Mouse (Mus musculus) lung, postnatal 4 days (tissue): ENCODE results near the gene Abtb1.

ENCODE experiments used
- DNase-seq, 2 experiments: peaks; one replicate each; pipeline ENCODE4 v3.0.0; 2021

The Abtb1 gene

GRCm38 (mm10) chr6:88841781-88842689, at the start of gene Abtb1:
Gene Abtb1 (minus strand): TSS chr6:88841984.
- peak; percentile 100 for DNase-seq

- DNase-seq, result no peak
These were observed 49.0 kb upstream of the Abtb1 start for GRCm38 (mm10) chr6:88890832-88891231.

GRCm38 (mm10) chr6:88889410-88890042, 47.7 kb upstream of the Abtb1 start:
- no peak for DNase-seq

DNA sequence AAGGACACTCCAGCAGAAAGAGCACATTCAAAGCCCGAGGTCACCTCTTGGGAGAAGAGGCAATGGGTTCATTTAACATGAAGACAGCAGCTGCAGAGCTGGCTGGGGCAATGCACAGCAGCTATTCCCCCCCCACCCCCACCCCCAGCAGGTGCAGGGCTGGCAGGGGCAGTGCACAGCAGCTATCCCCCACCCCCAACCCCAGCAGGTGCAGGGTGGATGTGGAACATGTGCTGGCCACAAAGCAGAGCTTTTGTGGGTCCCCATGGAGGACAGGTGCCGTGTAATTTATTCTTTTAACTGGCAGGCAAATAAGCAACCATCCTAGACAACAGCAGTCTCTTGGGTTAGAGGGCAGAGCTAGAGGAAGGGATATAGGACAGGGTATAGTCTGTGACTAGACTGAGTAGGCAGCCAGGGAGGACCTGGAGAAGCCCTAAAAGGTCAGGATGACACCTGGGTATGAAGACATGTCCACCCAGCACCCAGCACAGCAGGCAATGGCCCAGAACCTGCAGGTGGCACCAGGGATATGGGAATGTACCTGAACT, 44.7 kb upstream of the Abtb1 start:
- no peak for DNase-seq

GRCm38 (mm10) chr6:88885644-88886416, 44.0 kb upstream of the Abtb1 start:
- DNase-seq, result no peak

GRCm38 (mm10) chr6:88884690-88885089, 42.9 kb upstream of the Abtb1 start:
- DNase-seq, result no peak

DNA sequence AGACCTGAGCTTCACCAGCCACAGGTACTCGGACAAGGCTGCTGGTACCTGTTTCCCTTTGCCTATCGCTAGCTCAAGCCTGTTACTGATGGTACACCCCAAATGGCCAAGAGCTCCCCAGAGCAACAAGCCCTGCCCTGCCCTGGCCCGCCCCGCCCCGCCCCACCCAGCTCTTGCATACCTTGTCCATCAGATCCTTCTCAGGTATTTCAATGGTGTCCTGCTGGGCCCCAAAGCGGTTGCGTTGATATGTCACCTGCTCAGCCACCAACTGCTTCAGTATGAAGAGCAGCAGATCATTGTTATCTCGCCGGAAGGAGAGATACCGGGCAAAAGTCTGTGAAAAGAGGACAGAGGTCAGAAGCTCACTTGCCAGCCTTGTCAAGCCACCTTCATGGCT, 42.4 kb upstream of the Abtb1 start:
- no peak for DNase-seq

DNA sequence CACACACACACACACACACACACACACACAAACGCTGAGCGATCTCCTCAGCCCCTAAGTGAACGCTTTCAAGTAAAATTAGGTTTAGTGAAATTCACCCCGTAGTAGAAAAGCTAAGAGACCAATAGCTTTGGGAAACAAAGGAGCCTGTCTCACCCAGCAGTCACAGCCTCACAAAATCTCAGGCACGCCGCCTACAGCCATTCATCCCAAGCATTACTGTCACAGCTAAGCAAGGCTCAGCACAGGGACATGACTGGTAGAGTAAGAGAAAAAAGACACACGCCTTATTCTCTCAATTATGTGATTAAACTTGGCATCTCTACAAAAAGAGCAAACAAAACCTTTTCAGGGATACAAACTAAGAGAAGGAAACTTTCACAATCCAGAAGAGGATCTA, 39.5 kb upstream of the Abtb1 start:
- no peak for DNase-seq

DNA sequence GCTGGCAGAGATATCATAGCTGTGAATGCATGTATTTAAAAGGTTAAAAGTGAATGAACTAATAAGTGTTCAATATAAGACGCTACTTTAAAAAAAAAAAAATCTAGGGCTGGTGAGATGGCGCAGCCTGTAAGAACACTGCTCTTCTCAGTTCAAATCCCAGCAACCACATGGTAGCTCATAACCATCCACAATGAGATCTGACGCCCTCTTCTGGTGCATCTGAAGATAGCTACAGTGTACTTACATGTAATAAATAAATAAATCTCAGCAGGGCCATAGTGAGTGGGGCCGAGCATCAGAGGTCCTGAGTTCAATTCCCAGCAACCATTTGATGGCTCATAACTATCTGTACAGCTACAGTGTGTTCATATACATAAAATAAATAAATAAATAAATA, 37.7 kb upstream of the Abtb1 start:
- DNase-seq, result no peak

GRCm38 (mm10) chr6:88874868-88875508, 33.2 kb upstream of the Abtb1 start, which contains the start of gene Podxl2:
Gene Podxl2 (minus strand): TSS chr6:88875044.
- peak; percentile 79 to 88 for DNase-seq

DNA sequence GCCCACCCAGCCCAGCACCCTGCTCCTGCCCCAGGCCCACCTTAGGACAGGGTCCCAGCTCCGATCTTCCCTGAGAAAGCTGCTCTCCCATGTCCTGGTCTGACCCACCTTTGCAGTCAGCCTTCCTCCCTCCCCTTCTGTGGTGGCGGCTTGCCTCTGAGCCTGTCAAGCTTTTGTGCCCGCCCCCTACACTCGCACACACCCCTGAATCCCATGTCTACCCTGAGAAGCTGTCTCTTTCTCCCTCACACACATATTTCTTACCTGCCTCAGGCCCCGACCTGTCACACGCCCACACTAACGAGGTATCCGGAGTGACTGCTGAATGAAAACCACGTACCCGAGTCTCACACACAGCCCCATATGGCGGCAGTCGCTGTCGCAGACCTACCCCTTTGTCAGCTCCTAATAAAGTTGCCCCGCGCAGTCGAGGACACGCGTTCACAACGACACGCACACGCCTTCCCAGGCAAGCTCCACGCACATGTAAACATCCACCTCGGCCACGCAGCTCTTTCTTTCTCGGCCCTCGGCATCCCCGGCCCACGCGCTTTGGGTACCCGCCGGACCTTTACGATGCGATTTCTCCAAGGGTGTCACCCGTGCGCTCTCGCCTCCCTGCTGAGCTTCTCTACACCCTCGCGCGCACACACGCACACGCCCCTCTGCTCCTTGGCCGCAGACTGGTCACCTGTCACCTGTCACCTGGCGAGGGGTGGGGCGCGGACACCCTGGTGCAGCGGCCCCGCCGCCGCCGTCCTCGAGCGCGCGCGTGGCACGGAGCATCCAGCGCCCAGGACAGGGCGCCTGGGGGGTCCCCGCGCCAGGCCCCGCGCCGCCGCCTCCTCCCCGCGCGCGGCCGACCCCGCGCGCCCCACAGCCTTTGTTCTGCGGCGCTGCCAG, 32.4 kb upstream of the Abtb1 start:
- peak; percentile 14 to 40 for DNase-seq

- no peak for DNase-seq
These were observed 31.0 kb upstream of the Abtb1 start for GRCm38 (mm10) chr6:88872811-88873210.

- DNase-seq, result no peak
These were observed 29.8 kb upstream of the Abtb1 start for GRCm38 (mm10) chr6:88871546-88871945.

- DNase-seq, result no peak
These were observed 28.8 kb upstream of the Abtb1 start for GRCm38 (mm10) chr6:88870594-88870993.

- no peak for DNase-seq
These were observed 27.7 kb upstream of the Abtb1 start for GRCm38 (mm10) chr6:88869459-88869858.

DNA sequence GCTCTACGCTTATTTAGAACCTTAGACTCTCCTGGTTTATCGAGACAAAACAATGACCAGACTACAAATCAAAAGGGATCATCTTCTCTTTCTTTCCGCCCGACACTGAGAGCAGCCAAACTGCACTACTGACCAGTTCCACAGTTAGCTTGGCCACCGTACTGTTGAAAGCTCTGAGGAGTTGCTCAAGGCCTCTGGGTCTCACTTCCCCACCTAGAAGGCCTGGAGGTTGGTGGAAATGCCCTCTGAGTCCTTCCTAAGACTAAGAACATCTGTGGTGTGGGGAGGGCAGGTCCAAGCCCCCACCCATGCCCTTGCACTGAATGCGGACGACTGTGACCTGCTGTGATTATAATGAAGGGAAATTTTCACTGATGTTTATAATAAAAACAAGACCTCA, 23.9 kb upstream of the Abtb1 start:
- no peak for DNase-seq

- DNase-seq, result peak in 1 of 2 experiments; percentile 68
These were observed 19.1 kb upstream of the Abtb1 start for GRCm38 (mm10) chr6:88860914-88861313.

DNA sequence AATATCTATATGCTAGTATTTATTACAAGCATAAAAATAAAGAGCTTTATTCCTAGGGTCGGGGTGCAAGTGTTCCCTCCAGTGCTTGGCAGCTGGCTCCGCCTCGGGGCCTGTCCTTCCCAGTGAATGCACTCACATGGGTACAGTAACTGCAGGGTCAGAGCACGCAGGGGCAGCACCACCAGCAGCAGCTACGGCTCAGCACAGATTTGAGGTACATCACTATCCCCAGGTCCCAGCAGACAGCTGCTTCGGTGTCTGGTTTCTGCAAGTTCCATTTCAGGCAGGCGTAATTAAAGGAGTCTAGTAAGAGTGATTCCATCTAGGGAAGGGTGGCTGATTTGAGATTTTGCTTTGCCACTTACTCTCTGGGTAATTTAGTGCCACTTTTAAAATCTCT, 16.6 kb upstream of the Abtb1 start:
- DNase-seq, result peak in 1 of 2 experiments; percentile 17

DNA sequence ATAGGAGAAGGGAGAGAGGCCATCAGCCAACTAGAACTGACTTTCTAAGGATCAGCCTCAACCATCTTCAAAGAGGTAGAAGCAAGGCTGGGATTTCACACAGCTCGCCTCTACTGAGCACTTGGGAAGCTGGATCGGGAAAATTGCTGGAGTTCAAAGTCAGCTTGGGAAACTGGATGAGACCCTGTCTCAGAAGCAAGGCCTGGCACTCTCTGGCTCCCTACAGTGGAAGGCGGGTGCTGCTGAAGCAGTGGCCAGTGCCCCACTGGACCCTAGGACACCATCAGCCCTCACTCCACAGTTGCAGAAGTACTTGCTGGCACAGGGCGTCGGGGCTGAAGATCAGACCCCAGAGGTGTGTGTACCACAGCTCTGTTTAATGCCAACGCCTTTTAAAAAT, 16.0 kb upstream of the Abtb1 start:
- DNase-seq, result peak in 1 of 2 experiments; percentile 11

GRCm38 (mm10) chr6:88857249-88857648, 15.5 kb upstream of the Abtb1 start:
- peak in 1 of 2 experiments; percentile 36 for DNase-seq

GRCm38 (mm10) chr6:88855636-88856035, 13.9 kb upstream of the Abtb1 start:
- peak; percentile 11 to 65 for DNase-seq
